Mouse (Mus musculus): Measurements from ENCODE around the gene Rbfox1. TPM values are rescaled to one million over a fixed set of nuclear protein-coding genes. Genes with fewer than 3 reads are reported as not detected.

Gene Rbfox1
- polyA plus RNA-seq, 1 experiment from 2014 or later, result 2.2 TPM

DNA sequence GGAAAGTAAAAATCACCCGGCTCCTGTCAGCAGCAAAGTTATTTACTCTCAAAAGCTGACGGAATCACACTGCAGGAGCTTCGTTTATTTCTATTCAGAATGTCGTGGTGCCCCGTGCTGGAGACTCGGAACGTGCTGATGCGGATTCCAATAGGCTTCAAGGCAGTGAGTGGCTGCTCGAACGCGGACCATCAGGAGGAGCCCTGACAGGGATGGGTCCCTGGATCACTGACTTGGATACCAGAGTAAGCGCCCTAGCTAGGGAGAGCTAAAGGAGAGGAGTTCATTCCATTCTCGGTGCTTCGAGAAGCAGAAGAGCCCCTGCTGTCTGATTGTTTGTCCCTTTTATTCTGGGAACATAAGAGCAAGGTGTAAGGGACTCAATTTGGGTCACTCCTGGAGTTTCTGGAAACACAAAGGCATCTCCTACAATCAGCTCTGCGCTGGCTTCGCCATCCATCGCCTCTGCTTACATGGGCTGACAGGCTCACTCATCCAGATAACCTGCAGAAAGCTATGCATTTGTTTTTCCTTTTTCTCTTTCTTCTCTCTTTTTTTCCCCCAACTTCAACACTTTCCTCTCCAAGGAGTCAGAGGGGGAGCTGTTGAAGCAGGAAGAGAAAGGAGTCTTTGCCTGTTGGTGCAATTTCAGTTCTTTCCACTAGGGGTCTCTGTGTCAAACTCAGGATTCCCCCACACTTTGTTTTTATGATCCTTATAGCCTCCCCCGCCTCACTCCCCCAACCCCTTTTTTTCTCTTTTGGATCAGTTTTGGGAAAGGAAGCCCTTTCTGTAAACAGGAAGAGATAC lies 1164.2 kb downstream of the Rbfox1 start:
- 14% methylated on average over 18 of the region's 18 CpGs for WGBS

DNA sequence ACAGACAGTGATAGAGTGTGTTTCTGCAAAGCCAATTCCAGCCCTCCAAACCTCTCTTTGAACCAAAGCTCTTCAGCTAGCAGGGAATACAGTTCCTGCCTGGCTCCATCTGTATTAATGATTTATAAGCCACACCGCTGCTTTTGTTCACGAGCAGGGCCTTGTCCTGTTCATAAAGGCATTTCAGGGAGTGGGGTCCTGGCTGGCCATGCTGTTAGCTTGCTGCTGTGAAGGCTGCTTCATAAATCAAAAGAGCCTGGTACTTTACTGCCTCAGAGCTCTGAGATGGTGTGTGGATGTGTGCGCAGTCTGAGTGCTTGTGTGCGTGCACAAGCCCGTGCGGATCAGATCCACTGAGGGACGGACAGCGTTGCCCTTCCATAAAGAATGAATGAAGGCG lies 1165.8 kb downstream of the Rbfox1 start:
- no peaks in the 10 kb centered on the region for H3K36me3 ChIP-seq
- H3K27ac ChIP-seq, result no peak overlapping the region
- no peak for ATAC-seq (ENCODE audit: borderline replicate concordance, extremely low read depth, low FRiP score, low TSS enrichment)
- H3K4me2 ChIP-seq, result no peak overlapping the region
- no peaks in the 10 kb centered on the region; the same call in 1 of the 2 replicates for H3K27me3 ChIP-seq
- H3K4me1 ChIP-seq, result peaks cover 7% of the 10 kb centered on the region; the same call in 1 of the 2 replicates
- H3K9ac ChIP-seq, result no peak overlapping the region
- WGBS, result 60% methylated on average over 9 of the region's 9 CpGs
- no peak overlapping the region for H3K4me3 ChIP-seq
- H3K9me3 ChIP-seq, result no peaks in the 10 kb centered on the region

More for the DNA sequence above, 1164.2 kb downstream of the Rbfox1 start:
- Histone ChIP-seq H3K9me3 (no peaks in the 10 kb centered on the region), H3K36me3 (no peaks in the 10 kb centered on the region), H3K4me3 (no peak overlapping the region), H3K9ac (no peak overlapping the region), H3K27me3 (no peaks in the 10 kb centered on the region; the same call in 1 of the 2 replicates), H3K4me1 (peaks cover 7% of the 10 kb centered on the region; the same call in 1 of the 2 replicates), H3K4me2 (peak overlapping the region; percentile 38), H3K27ac (no peak overlapping the region)
- ATAC-seq (ENCODE audit: borderline replicate concordance, extremely low read depth, low FRiP score, low TSS enrichment), result no peak

DNA sequence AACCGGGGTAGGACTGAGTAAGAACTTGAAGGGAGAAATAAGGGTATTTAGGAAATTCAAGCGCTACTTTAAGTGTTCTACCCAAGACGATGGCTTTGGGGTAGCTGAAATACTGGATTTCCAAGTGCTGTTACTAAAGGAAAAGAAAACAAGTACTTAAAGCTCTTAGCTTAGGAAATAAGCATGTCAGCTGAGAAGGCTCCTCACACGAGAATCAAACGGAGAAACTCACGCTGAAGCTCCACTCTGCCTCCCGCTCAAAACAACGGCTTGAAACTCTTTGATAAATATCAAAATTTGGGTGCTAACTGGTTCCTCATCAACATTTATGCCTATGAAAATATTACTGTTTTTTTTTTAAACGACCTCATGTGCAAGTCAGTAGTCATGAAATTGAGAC lies 1166.8 kb downstream of the Rbfox1 start:
- Histone ChIP-seq H3K27ac (no peak overlapping the region), H3K4me1 (peaks cover 7% of the 10 kb centered on the region; the same call in 1 of the 2 replicates), H3K4me3 (no peak overlapping the region), H3K36me3 (no peaks in the 10 kb centered on the region), H3K27me3 (no peaks in the 10 kb centered on the region; the same call in 1 of the 2 replicates), H3K9me3 (no peaks in the 10 kb centered on the region), H3K9ac (no peak overlapping the region), H3K4me2 (no peak overlapping the region)
- ATAC-seq (ENCODE audit: borderline replicate concordance, extremely low read depth, low FRiP score, low TSS enrichment), result no peak
- 62% methylated on average over 9 of the region's 9 CpGs for WGBS

DNA sequence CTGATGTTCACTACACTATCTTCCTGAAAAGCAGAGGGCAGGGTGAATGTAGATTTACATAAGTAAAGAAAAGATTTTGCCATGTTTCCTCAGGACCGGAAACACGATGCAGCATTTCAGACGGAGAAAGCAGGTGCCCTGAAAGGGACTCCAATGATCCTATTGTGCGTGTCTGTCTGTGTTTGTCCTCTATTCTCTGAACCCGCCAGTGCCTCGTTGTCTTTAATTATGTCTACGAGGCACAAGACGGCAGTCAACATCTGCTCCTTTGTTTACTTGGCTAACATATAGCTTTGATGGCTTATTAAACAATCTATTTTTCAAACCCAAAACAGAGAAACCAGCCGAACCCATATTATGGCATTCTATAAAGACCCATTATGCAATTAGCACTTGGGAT lies 1167.3 kb downstream of the Rbfox1 start:
- no peak for ATAC-seq (ENCODE audit: borderline replicate concordance, extremely low read depth, low FRiP score, low TSS enrichment)
- Histone ChIP-seq H3K27ac (no peak overlapping the region), H3K9ac (no peak overlapping the region), H3K4me1 (peaks cover 7% of the 10 kb centered on the region; the same call in 1 of the 2 replicates), H3K4me3 (no peak overlapping the region), H3K36me3 (no peaks in the 10 kb centered on the region), H3K9me3 (no peaks in the 10 kb centered on the region), H3K4me2 (no peak overlapping the region), H3K27me3 (no peaks in the 10 kb centered on the region; the same call in 1 of the 2 replicates)
- WGBS, result 24% methylated on average over 9 of the region's 9 CpGs

DNA sequence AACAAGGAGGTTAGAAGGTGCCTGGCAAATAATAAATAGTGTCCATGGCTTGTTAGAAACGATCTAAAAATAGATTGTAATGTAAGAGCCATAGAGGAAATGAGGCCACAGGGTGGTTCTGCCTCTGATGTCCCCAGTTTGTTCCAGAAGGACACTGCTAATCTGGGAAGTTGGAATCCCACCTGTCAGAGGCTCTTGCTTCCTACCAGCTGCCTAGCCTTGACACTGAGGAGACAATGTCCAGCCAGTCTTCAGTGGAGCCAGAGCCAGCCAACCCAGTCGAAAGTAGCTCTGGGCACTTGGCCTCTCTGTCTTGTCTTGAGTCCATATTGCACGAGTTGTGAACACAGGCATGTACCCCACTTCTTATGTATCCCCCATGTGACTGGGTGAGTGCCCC lies 1172.6 kb downstream of the Rbfox1 start:
- ATAC-seq (ENCODE audit: borderline replicate concordance, extremely low read depth, low FRiP score, low TSS enrichment), result no peak

DNA sequence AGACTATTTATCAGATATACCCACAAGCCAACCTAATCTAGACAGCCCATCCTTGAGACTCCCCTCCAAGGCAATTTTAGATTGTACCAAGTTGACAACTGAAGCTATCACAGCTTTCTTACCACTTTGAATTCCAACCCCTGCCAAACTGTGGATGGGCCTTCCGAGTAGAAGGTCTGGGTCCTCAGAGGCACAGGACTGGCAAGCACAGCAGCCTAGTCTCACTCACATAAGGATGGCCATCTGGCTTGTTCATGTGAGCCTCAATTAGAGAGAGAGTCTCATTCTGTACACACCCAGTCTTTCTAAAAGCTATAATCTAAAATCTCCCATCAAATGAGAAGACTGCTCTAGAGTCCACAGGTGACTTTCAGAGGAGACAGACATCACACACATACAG lies 1173.4 kb downstream of the Rbfox1 start:
- Histone ChIP-seq H3K9me3 (no peaks in the 10 kb centered on the region), H3K9ac (no peak overlapping the region), H3K4me2 (no peak overlapping the region), H3K27ac (no peak overlapping the region), H3K36me3 (no peaks in the 10 kb centered on the region), H3K4me3 (no peak overlapping the region), H3K4me1 (no peaks in the 10 kb centered on the region), H3K27me3 (no peaks in the 10 kb centered on the region)
- WGBS, result 72% methylated on average over 1 of the region's 1 CpGs
- no peak for ATAC-seq (ENCODE audit: borderline replicate concordance, extremely low read depth, low FRiP score, low TSS enrichment)

More for the DNA sequence above, 1172.6 kb downstream of the Rbfox1 start:
- Histone ChIP-seq H3K27me3 (no peaks in the 10 kb centered on the region), H3K4me3 (no peak overlapping the region), H3K4me2 (no peak overlapping the region), H3K36me3 (no peaks in the 10 kb centered on the region), H3K4me1 (no peaks in the 10 kb centered on the region), H3K9me3 (no peaks in the 10 kb centered on the region), H3K27ac (no peak overlapping the region), H3K9ac (no peak overlapping the region)
- WGBS, result 54% methylated on average over 3 of the region's 3 CpGs

DNA sequence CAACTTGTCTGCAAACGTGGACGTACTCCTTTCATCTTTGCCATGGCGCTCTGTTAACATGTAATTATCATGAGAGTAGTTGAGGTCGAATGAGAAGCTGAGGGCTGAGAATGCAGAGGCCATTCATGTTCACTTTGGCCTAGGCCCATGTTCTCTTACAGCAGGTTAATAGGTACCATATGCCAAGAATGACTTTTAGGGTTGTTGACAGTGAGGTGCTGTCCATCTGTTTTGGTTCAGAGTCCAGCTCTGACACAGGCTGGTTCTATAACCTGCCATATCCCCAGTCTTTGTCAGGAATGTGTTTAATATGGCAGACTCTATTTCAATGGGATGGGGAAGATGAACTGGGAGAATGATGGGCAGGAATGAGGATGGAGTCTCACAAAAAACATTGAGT lies 1174.4 kb downstream of the Rbfox1 start:
- no peak overlapping the region for H3K27ac ChIP-seq
- no peak for ATAC-seq (ENCODE audit: borderline replicate concordance, extremely low read depth, low FRiP score, low TSS enrichment)
- no peaks in the 10 kb centered on the region for H3K4me1 ChIP-seq
- H3K27me3 ChIP-seq, result no peaks in the 10 kb centered on the region
- no peak overlapping the region for H3K9ac ChIP-seq
- no peak overlapping the region for H3K4me3 ChIP-seq
- H3K36me3 ChIP-seq, result no peaks in the 10 kb centered on the region
- WGBS, result 76% methylated on average over 4 of the region's 4 CpGs
- H3K4me2 ChIP-seq, result no peak overlapping the region
- H3K9me3 ChIP-seq, result no peaks in the 10 kb centered on the region

DNA sequence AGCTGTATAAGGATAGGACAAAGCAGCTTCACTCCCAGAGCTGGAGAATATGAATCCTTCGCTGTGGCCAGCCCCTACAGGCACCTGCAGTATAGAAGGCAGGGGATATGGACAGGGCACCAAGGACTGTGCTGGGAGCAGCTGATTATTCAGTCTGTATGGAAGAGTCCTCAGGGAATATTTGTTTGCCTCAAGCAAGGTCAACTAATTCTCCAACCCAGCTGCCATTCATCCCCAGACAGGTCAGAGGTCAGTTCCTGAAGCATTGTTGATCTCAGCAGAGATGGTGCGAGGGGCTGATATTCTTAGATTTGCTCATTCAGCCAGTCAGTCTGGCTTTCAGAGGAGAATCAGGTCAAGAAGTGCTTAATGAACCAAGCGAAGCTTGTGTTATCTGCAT lies 1175.7 kb downstream of the Rbfox1 start:
- H3K4me1 ChIP-seq, result no peaks in the 10 kb centered on the region
- no peaks in the 10 kb centered on the region for H3K9me3 ChIP-seq
- no peak for ATAC-seq (ENCODE audit: borderline replicate concordance, extremely low read depth, low FRiP score, low TSS enrichment)
- no peaks in the 10 kb centered on the region for H3K36me3 ChIP-seq
- H3K27me3 ChIP-seq, result no peaks in the 10 kb centered on the region
- no peak overlapping the region for H3K9ac ChIP-seq
- H3K4me3 ChIP-seq, result no peak overlapping the region
- H3K4me2 ChIP-seq, result no peak overlapping the region
- WGBS, result 72% methylated on average over 3 of the region's 3 CpGs
- H3K27ac ChIP-seq, result no peak overlapping the region

DNA sequence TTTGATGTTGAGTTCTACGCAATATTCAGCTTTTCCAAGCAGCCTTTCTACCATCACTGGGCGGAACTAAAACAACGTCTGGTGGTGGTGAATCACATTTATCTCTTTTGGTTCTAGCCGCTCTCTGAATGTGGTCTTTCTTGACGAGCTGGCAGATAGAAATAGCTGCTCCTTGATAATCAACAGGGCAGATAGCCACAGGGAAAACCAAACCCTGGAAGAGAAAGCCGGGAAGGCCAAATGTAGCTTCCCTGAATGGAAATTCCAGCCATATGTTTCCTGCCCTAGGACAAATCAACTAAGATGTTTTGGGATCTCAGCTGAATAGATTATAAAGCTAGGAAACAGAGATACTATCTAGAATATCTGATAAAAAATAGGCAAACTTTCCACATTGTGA lies 1177.4 kb downstream of the Rbfox1 start:
- Histone ChIP-seq H3K4me2 (no peak overlapping the region), H3K27me3 (no peaks in the 10 kb centered on the region), H3K36me3 (no peaks in the 10 kb centered on the region), H3K4me3 (no peak overlapping the region), H3K9ac (no peak overlapping the region), H3K4me1 (no peaks in the 10 kb centered on the region), H3K9me3 (no peaks in the 10 kb centered on the region), H3K27ac (no peak overlapping the region)
- ATAC-seq (ENCODE audit: borderline replicate concordance, extremely low read depth, low FRiP score, low TSS enrichment), result no peak
- 76% methylated on average over 6 of the region's 6 CpGs for WGBS

DNA sequence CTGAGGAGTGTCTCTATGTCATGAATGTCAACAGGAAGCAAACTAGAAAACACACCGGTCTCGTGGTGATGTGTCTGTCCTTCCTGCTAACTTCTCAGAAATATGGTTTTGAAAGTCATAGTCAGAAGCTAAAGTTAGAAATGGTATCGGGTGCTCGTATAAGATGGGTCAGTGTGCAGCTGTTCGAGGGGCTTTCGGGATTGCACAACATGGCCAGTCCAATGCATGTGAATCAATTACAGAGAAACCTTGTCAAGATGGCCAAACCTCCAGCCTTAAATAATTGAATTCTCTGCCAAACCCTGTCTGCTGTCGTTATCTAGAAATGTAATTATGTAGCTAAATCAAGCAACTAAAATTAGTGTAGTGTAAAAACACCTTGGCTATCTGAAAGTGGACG lies 1182.0 kb downstream of the Rbfox1 start:
- H3K4me3 ChIP-seq, result no peak overlapping the region
- no peak for ATAC-seq (ENCODE audit: borderline replicate concordance, extremely low read depth, low FRiP score, low TSS enrichment)
- H3K9me3 ChIP-seq, result no peaks in the 10 kb centered on the region
- no peaks in the 10 kb centered on the region for H3K4me1 ChIP-seq
- H3K36me3 ChIP-seq, result no peaks in the 10 kb centered on the region
- no peak overlapping the region for H3K9ac ChIP-seq
- no peak overlapping the region for H3K27ac ChIP-seq
- WGBS, result 72% methylated on average over 8 of the region's 8 CpGs
- H3K27me3 ChIP-seq, result no peaks in the 10 kb centered on the region
- H3K4me2 ChIP-seq, result no peak overlapping the region

DNA sequence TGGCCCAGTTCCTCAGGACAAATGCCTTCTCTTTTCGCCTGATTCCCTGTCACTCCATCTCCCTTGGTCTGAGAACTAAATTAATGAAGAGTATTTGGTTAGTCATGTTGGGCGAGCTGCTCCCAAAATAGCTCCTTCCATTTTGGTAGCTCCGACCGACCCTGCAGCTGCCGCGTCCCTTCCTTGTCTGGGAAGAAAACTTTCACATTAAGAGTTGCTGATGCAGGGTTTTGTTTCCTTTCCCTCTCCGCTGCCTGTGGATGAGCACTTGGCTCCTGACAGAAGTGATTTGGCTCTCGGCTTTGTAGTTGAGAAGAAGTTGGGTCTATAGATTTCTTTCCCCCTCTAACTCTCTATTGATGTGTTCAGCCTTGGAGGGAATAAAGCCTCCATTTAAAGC lies 1184.4 kb downstream of the Rbfox1 start:
- Histone ChIP-seq H3K9me3 (no peaks in the 10 kb centered on the region), H3K4me1 (no peaks in the 10 kb centered on the region), H3K4me2 (no peak overlapping the region), H3K27ac (no peak overlapping the region), H3K4me3 (no peak overlapping the region), H3K9ac (no peak overlapping the region), H3K36me3 (no peaks in the 10 kb centered on the region), H3K27me3 (no peaks in the 10 kb centered on the region)
- no peak for ATAC-seq (ENCODE audit: borderline replicate concordance, extremely low read depth, low FRiP score, low TSS enrichment)
- 48% methylated on average over 8 of the region's 8 CpGs for WGBS

DNA sequence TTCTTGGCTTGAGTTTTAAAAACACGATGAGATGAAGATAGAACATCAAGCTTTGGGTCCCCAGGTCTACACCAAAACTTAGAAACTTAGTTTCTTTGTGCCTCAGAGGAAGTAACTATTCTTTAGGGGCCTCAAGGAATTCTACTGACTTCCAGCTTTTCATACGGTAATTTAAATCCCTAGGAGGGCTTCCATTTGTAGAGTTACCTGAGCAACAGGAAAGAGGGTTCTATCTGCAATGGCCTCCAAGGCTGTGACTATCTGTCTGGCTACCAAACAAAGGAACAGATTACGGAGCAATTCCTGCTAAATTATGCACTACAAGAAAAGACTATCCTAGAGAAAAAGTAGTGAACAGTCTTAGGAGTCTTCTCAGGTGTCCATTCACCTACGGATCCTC lies 1189.6 kb downstream of the Rbfox1 start:
- H3K27ac ChIP-seq, result no peak overlapping the region
- H3K27me3 ChIP-seq, result no peaks in the 10 kb centered on the region
- 82% methylated on average over 4 of the region's 4 CpGs for WGBS
- H3K9ac ChIP-seq, result no peak overlapping the region
- no peak overlapping the region for H3K4me3 ChIP-seq
- H3K9me3 ChIP-seq, result no peaks in the 10 kb centered on the region
- ATAC-seq (ENCODE audit: borderline replicate concordance, extremely low read depth, low FRiP score, low TSS enrichment), result no peak
- no peaks in the 10 kb centered on the region for H3K4me1 ChIP-seq
- H3K36me3 ChIP-seq, result no peaks in the 10 kb centered on the region
- H3K4me2 ChIP-seq, result no peak overlapping the region
